ENCODE assay signal across 22 mouse cellular contexts in genomic region chr1:73990024-73990423, GRCm38 (mm10).
"Had no signal": no experiment of that assay in that cellular context is flagged by ENCODE, and none has a peak within 500 bp of the region (broad histone marks: within the 10 kb centered on the region; RNA-seq: fewer than 3 reads in every experiment).

No protein-coding gene starts in this region.

- H3K9ac ChIP-seq: intestine, embryonic 15.5 days; limb, embryonic 13.5 days; liver, embryonic 12.5 days; liver, embryonic 15.5 days; midbrain, embryonic 12.5 days; midbrain, embryonic 15.5 days; neural tube, embryonic 12.5 days; neural tube, embryonic 15.5 days had no signal

- H3K4me2 ChIP-seq: intestine, embryonic 15.5 days; limb, embryonic 13.5 days; liver, embryonic 12.5 days; liver, embryonic 15.5 days; midbrain, embryonic 12.5 days; midbrain, embryonic 15.5 days; neural tube, embryonic 12.5 days; neural tube, embryonic 15.5 days had no signal

- H3K36me3 ChIP-seq: intestine, embryonic 15.5 days; midbrain, embryonic 12.5 days; midbrain, embryonic 15.5 days; neural tube, embryonic 15.5 days had no signal

- H3K27ac ChIP-seq: intestine, embryonic 15.5 days; kidney, postnatal 0 days; limb, embryonic 10.5 days; limb, embryonic 13.5 days; liver, embryonic 12.5 days; liver, embryonic 15.5 days; macrophage; midbrain, embryonic 12.5 days; midbrain, embryonic 15.5 days; neural tube, embryonic 12.5 days; neural tube, embryonic 15.5 days; stomach, postnatal 0 days had no signal

- H3K4me1 ChIP-seq: liver, embryonic 12.5 days; liver, embryonic 15.5 days; midbrain, embryonic 12.5 days; midbrain, embryonic 15.5 days; neural tube, embryonic 12.5 days; neural tube, embryonic 15.5 days had no signal

- ATAC-seq: intestine, embryonic 15.5 days; liver, embryonic 12.5 days; midbrain, embryonic 15.5 days had no signal

- H3K9me3 ChIP-seq: intestine, embryonic 15.5 days; limb, embryonic 10.5 days; limb, embryonic 13.5 days; liver, embryonic 12.5 days; liver, embryonic 15.5 days; midbrain, embryonic 12.5 days; midbrain, embryonic 15.5 days; neural tube, embryonic 12.5 days; neural tube, embryonic 15.5 days had no signal

- H3K27me3 ChIP-seq: intestine, embryonic 15.5 days; limb, embryonic 13.5 days; liver, embryonic 12.5 days; liver, embryonic 15.5 days; midbrain, embryonic 12.5 days; midbrain, embryonic 15.5 days; neural tube, embryonic 12.5 days; neural tube, embryonic 15.5 days had no signal

- DNase-seq: kidney, adult 11 months; kidney, postnatal 25 days; layer of hippocampus, adult 9-11 months; liver; lung, postnatal 10 days; right cerebral cortex, adult 18-20 months; right cerebral cortex, postnatal 14 days; right cerebral cortex, postnatal 4 days; thymus, postnatal 25 days had no signal

- H3K4me3 ChIP-seq: intestine, embryonic 15.5 days; layer of hippocampus, adult 2 months; limb, embryonic 10.5 days; limb, embryonic 13.5 days; liver, embryonic 12.5 days; liver, embryonic 15.5 days; midbrain, embryonic 12.5 days; midbrain, embryonic 15.5 days; neural tube, embryonic 12.5 days; neural tube, embryonic 15.5 days had no signal
